Mouse (Mus musculus) lung, postnatal 0 days (tissue): ENCODE measurements at regions not wholly inside any gene's neighbourhood (a gene's known extent, or its start where the extent isn't known, plus 50 kb on each side); places are given as distances from the start of the nearest gene placed in this dataset.

Experiments used
- ATAC-seq: fragments of 200-750 bp; cut with Nextera tagmentation; 2 replicates; pipeline ENCODE4 v1.8.0; 2017; ENCODE audit warnings: moderate library complexity
- DNase-seq: peaks from one replicate; pipeline ENCODE4 v3.0.0-alpha.2; 2016; ENCODE audit warnings: low spot score
- H3K27ac ChIP-seq: fragments of 300-500 bp; sonication (generic); 2 replicates; pipeline ENCODE4 v1.5.1; 2014; ENCODE audit warnings: antibody characterized with exemption, mild to moderate bottlenecking, low read length, mixed read lengths
- H3K27me3 ChIP-seq: fragments of 300-500 bp; sonication (generic); replicated peaks from 2 replicates; pipeline ENCODE4 v1.6.1; 2014; ENCODE audit warnings: low read length, mixed read lengths; ENCODE audit not compliant: insufficient read depth
- H3K36me3 ChIP-seq: fragments of 300-500 bp; sonication (generic); 2 replicates; pipeline ENCODE4 v1.6.1; 2014; ENCODE audit warnings: low read length, mixed read lengths; ENCODE audit not compliant: insufficient read depth
- H3K4me1 ChIP-seq: fragments of 300-500 bp; sonication (generic); 2 replicates; pipeline ENCODE4 v1.6.1; 2014; ENCODE audit warnings: antibody characterized with exemption, low read depth, low read length, mixed read lengths; ENCODE audit not compliant: insufficient read depth
- H3K4me2 ChIP-seq: fragments of 300-500 bp; sonication (generic); replicated peaks from 2 replicates; pipeline ENCODE4 v1.6.1; 2014; ENCODE audit warnings: low read depth, mild to moderate bottlenecking, low read length, moderate library complexity, mixed read lengths
- H3K4me3 ChIP-seq: fragments of 300-500 bp; sonication (generic); 2 replicates; pipeline ENCODE4 v1.5.1; 2014; ENCODE audit warnings: low read depth, low read length
- H3K9ac ChIP-seq: fragments of 300-500 bp; sonication (generic); replicated peaks from 2 replicates; pipeline ENCODE4 v1.6.1; 2014; ENCODE audit warnings: low read depth, mild to moderate bottlenecking
- H3K9me3 ChIP-seq: fragments of 300-500 bp; sonication (generic); 2 replicates; pipeline ENCODE4 v1.6.1; 2016; ENCODE audit warnings: low read length, mixed read lengths
- CTCF ChIP-seq: IDR thresholded peaks from 2 replicates; pipeline ENCODE4 v1.5.1; 2016; ENCODE audit warnings: antibody characterized with exemption, mild to moderate bottlenecking
- EP300 ChIP-seq: IDR thresholded peaks from 2 replicates; pipeline ENCODE4 v1.6.1; 2016; ENCODE audit warnings: antibody characterized with exemption, mild to moderate bottlenecking, control low read depth
- WGBS: fragments of 180-500 bp; shearing (Covaris S2); extraction: QIAGEN DNeasy Blood & Tissue Kit; methylation state at CpG from one replicate; pipeline ENCODE4 v1.1.7; 2014; 5-methylcytosine and 5-hydroxymethylcytosine counted together

GRCm38 (mm10) chr13:111100448-111100847 is 154.4 kb upstream of the Actbl2 start:
- Histone ChIP-seq H3K4me2 (no peak overlapping the region), H3K9ac (no peak overlapping the region), H3K36me3 (no peaks in the 10 kb centered on the region), H3K4me1 (no peaks in the 10 kb centered on the region), H3K4me3 (no peak overlapping the region), H3K27ac (no peak overlapping the region), H3K27me3 (no peaks in the 10 kb centered on the region), H3K9me3 (no peaks in the 10 kb centered on the region)
- ATAC-seq, result no peak
- DNase-seq, result no peak
- 64% methylated on average over 1 of the region's 1 CpGs for WGBS
- TF ChIP-seq EP300, result no peak
- TF ChIP-seq CTCF, result no peak

- DNase-seq, result no peak
- no peak overlapping the region for H3K4me2 ChIP-seq
- H3K9ac ChIP-seq, result no peak overlapping the region
- H3K9me3 ChIP-seq, result no peaks in the 10 kb centered on the region
- ATAC-seq, result no peak
- H3K36me3 ChIP-seq, result no peaks in the 10 kb centered on the region
- WGBS, result 87% methylated on average over 4 of the region's 4 CpGs
- H3K27me3 ChIP-seq, result no peaks in the 10 kb centered on the region
- no peak overlapping the region for H3K4me3 ChIP-seq
- no peak overlapping the region for H3K27ac ChIP-seq
- TF ChIP-seq EP300 (no peak), CTCF (no peak)
- no peaks in the 10 kb centered on the region for H3K4me1 ChIP-seq
These were observed 150.1 kb upstream of the Actbl2 start for GRCm38 (mm10) chr13:111104567-111105219.

DNA sequence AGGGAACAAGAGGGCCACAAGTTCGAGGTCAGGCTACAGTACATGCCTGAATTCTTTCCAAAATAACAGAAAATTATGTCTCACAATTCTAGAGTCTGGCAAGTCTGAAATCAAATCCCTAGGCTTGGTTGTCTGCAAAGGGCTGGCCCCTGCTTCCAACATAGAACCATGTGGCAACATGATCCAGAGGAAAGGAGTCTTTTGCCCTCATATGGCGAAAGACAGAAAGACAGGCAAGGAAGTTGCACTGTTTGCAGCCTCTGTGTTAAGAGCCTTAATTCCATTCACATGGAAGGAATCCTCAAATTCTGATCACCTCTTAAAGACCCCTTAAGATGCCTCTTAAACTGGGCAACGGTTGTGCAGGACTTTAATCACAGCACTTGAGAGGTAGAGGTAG is 123.7 kb upstream of the Actbl2 start:
- no peak overlapping the region for H3K4me2 ChIP-seq
- no peak for ATAC-seq
- H3K27ac ChIP-seq, result no peak overlapping the region
- 69% methylated on average over 3 of the region's 3 CpGs for WGBS
- no peak for DNase-seq
- no peaks in the 10 kb centered on the region for H3K4me1 ChIP-seq
- H3K4me3 ChIP-seq, result no peak overlapping the region
- TF ChIP-seq EP300 (no peak), CTCF (peak; percentile 36)
- H3K27me3 ChIP-seq, result no peaks in the 10 kb centered on the region
- no peaks in the 10 kb centered on the region for H3K9me3 ChIP-seq
- no peak overlapping the region for H3K9ac ChIP-seq
- H3K36me3 ChIP-seq, result no peaks in the 10 kb centered on the region

DNA sequence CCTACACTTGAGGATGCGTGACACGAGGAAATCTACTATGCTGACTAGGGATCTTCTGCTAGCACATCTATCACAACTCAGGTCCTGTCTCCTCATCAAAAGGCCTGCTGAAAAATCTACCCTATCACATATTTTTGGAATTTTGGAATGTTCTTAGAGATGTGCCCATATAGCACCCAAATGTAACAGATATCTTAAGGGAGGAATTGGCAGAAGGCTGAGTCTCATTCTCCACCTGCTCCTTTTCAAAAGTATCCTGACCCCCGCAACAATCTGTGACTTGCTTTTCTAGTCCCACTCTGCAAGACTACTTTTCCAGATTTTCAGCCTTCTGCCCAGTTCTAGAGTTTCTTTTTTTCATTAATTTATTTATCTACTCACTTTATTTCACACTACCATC is 118.4 kb upstream of the Actbl2 start:
- no peak overlapping the region for H3K4me2 ChIP-seq
- no peaks in the 10 kb centered on the region for H3K9me3 ChIP-seq
- DNase-seq, result no peak
- ATAC-seq, result no peak
- no peak overlapping the region for H3K4me3 ChIP-seq
- no peaks in the 10 kb centered on the region for H3K27me3 ChIP-seq
- 81% methylated on average over 3 of the region's 3 CpGs for WGBS
- no peak overlapping the region for H3K9ac ChIP-seq
- TF ChIP-seq CTCF (no peak), EP300 (no peak)
- no peaks in the 10 kb centered on the region for H3K36me3 ChIP-seq
- H3K4me1 ChIP-seq, result no peaks in the 10 kb centered on the region
- no peak overlapping the region for H3K27ac ChIP-seq

DNA sequence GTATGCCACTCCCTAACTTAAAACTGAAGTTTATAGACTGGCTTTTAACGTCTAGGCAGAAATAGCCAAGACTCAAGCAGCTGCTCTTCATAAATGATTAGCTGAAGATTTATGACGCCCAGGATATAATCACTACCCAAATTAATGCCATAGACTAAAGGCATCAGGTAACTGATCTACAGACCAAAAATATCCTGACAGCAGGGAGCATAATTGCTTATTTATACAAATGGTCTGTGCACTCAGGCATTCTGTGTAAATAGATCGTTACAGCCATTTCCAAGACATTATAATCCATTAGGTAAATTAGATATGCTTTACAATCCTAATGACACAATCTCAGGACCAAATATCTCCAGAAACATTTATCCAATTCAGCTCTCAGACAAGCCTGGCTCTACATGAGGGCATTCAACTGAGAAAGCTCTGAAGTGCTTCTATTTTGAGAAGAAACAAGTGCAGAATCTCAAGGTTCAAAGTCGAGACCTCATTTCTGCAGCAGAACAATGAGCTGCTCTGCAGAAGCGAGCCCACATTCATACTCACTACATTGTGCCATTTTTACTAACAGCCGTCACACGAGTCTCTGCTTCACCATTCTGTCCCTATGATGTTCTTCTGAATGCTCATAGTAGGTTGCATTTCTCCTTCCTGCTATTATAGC is 111.9 kb upstream of the Actbl2 start:
- H3K27ac ChIP-seq, result no peak overlapping the region
- H3K4me1 ChIP-seq, result no peaks in the 10 kb centered on the region
- ATAC-seq, result no peak

GRCm38 (mm10) chr13:111144721-111145120 is 110.1 kb upstream of the Actbl2 start:
- Histone ChIP-seq H3K9ac (no peak overlapping the region), H3K4me2 (no peak overlapping the region), H3K4me3 (no peak overlapping the region), H3K27me3 (no peaks in the 10 kb centered on the region), H3K36me3 (no peaks in the 10 kb centered on the region), H3K4me1 (no peaks in the 10 kb centered on the region), H3K27ac (no peak overlapping the region), H3K9me3 (no peaks in the 10 kb centered on the region)
- WGBS, result 71% methylated on average over 3 of the region's 3 CpGs
- no peak for DNase-seq
- ATAC-seq, result no peak
- TF ChIP-seq EP300 (no peak), CTCF (no peak)

More for the DNA sequence above, 111.9 kb upstream of the Actbl2 start:
- Histone ChIP-seq H3K9me3 (no peaks in the 10 kb centered on the region), H3K4me3 (no peak overlapping the region), H3K4me2 (no peak overlapping the region), H3K9ac (no peak overlapping the region), H3K27me3 (no peaks in the 10 kb centered on the region), H3K36me3 (no peaks in the 10 kb centered on the region)
- WGBS, result 73% methylated on average over 7 of the region's 7 CpGs
- DNase-seq, result no peak
- TF ChIP-seq CTCF (no peak), EP300 (no peak)
